Mouse (Mus musculus) ES-E14 (cell line): ENCODE data around the gene Ift22.

Experiments used
- CHD2 ChIP-seq: IDR thresholded peaks from 2 replicates; pipeline ENCODE4 v1.6.1; 2014; ENCODE audit warnings: mild to moderate bottlenecking, low read depth, low read length, inconsistent platforms
- HCFC1 ChIP-seq: IDR thresholded peaks from 2 replicates; pipeline ENCODE4 v1.6.1; 2012; ENCODE audit warnings: low read length, inconsistent platforms, borderline replicate concordance; ENCODE audit not compliant: insufficient read depth
- ZC3H11A ChIP-seq: IDR thresholded peaks from 2 replicates; pipeline ENCODE4 v1.6.1; 2012; ENCODE audit warnings: low read depth, mild to moderate bottlenecking, inconsistent platforms, low read length, borderline replicate concordance
- ZNF384 ChIP-seq: IDR thresholded peaks from 2 replicates; pipeline ENCODE4 v1.6.1; 2012; ENCODE audit warnings: low read depth, low read length, inconsistent platforms

DNA sequence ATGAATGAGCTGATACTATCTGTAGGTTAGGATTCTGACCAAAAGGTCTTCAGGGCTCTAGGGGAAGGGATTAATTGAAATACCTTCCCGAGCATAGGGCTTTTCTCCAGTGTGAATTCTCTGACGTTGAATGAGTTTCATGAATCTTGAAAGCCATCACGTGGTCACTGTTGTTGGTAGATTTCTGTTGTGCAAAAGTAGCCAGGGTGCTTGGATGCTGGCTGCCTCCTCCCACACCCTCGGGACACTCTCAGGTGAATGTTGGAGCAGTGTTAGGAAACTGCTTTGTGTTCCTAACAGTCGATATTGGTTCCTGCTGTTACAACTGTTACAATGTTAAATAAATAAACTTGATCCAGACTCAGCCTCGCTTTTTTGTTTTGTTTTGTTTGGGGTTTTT, 28.8 kb downstream of the Ift22 start:
- no peak for TF ChIP-seq HCFC1
- no peak for TF ChIP-seq ZNF384
- no peak for TF ChIP-seq CHD2
- TF ChIP-seq ZC3H11A = no peak
